Mouse (Mus musculus) limb, embryonic 15.5 days (tissue): ENCODE measurements around the gene Cemip. TPM values are rescaled to one million over a fixed set of nuclear protein-coding genes. Genes with fewer than 3 reads are reported as not detected.
"Not testable (repeated sequence)": the region's sequence is repeated elsewhere in the genome, so short reads cannot be mapped to it uniquely, and the experiment has no call there.

Experiments
- ATAC-seq: fragments of 200-750 bp; cut with Nextera tagmentation; 2 replicates; pipeline ENCODE4 v1.8.0; 2017; ENCODE audit warnings: low read depth, moderate TSS enrichment; ENCODE audit not compliant: insufficient number of reproducible peaks, low FRiP score, low TSS enrichment
- H3K27ac ChIP-seq: fragments of 300-500 bp; sonication (generic); 2 replicates; pipeline ENCODE4 v1.5.1; 2015; ENCODE audit warnings: moderate library complexity, mild to moderate bottlenecking, inconsistent platforms
- H3K27me3 ChIP-seq: fragments of 300-500 bp; sonication (generic); 2 replicates; pipeline ENCODE4 v1.6.1; 2015; ENCODE audit warnings: inconsistent platforms
- H3K36me3 ChIP-seq: fragments of 300-500 bp; sonication (generic); 2 replicates; pipeline ENCODE4 v1.6.1; 2015; ENCODE audit warnings: inconsistent platforms
- H3K4me1 ChIP-seq: fragments of 300-500 bp; sonication (generic); 2 replicates; pipeline ENCODE4 v1.6.1; 2015; ENCODE audit warnings: inconsistent platforms
- H3K4me2 ChIP-seq: fragments of 300-500 bp; sonication (generic); 2 replicates; pipeline ENCODE4 v1.6.1; 2015; ENCODE audit warnings: mild to moderate bottlenecking, inconsistent platforms
- H3K4me3 ChIP-seq: fragments of 300-500 bp; sonication (generic); 2 replicates; pipeline ENCODE4 v1.5.1; 2015; ENCODE audit warnings: mild to moderate bottlenecking, inconsistent platforms
- H3K9ac ChIP-seq: fragments of 300-500 bp; sonication (generic); 2 replicates; pipeline ENCODE4 v1.6.1; 2015; ENCODE audit warnings: inconsistent platforms
- H3K9me3 ChIP-seq: fragments of 300-500 bp; sonication (generic); 2 replicates; pipeline ENCODE4 v1.6.1; 2016; ENCODE audit warnings: inconsistent platforms
- WGBS: fragments of 180-500 bp; shearing (Covaris S2); methylation state at CpG from one replicate; pipeline ENCODE4 v1.1.7; 2015; 5-methylcytosine and 5-hydroxymethylcytosine counted together
- polyA plus RNA-seq: library from polyadenylated mRNA; unstranded; fragments of >200 nt; fragmentation: Nextera tagmentation; extraction: Ambion mirVana; gene quantifications from 2 replicates; pipeline ENCODE4 v1.2.1, GENCODE M21; 2015

Cemip gene
- polyA plus RNA-seq, 1 experiment from 2014 or later: 0.45 TPM

- no peaks in the 10 kb centered on the region for H3K9me3 ChIP-seq
- 93% methylated on average over 11 of the region's 11 CpGs for WGBS
These were observed 188.0 kb downstream of the Cemip start for GRCm38 (mm10) chr7:83898267-83898666.

GRCm38 (mm10) chr7:83896077-83896740, 190.1 kb downstream of the Cemip start:
- Histone ChIP-seq H3K27ac (no peak overlapping the region), H3K27me3 (no peaks in the 10 kb centered on the region), H3K4me2 (no peak overlapping the region), H3K9ac (no peak overlapping the region), H3K4me3 (no peak overlapping the region), H3K4me1 (peaks cover 19% of the 10 kb centered on the region), H3K9me3 (no peaks in the 10 kb centered on the region), H3K36me3 (peaks cover 52% of the 10 kb centered on the region)
- ATAC-seq: no peak
- WGBS: 88% methylated on average over 5 of the region's 5 CpGs

More at GRCm38 (mm10) chr7:83898267-83898666, 188.0 kb downstream of the Cemip start:
- Histone ChIP-seq H3K4me1 (peaks cover 7% of the 10 kb centered on the region), H3K27me3 (no peaks in the 10 kb centered on the region), H3K36me3 (peaks cover 59% of the 10 kb centered on the region), H3K4me2 (no peak overlapping the region), H3K4me3 (no peak overlapping the region), H3K27ac (no peak overlapping the region), H3K9ac (no peak overlapping the region)
- no peak for ATAC-seq

- Histone ChIP-seq H3K4me2 (no peak overlapping the region), H3K36me3 (peaks cover 34% of the 10 kb centered on the region), H3K4me3 (no peak overlapping the region), H3K4me1 (peaks cover 19% of the 10 kb centered on the region), H3K9me3 (no peaks in the 10 kb centered on the region), H3K9ac (no peak overlapping the region), H3K27ac (no peak overlapping the region), H3K27me3 (no peaks in the 10 kb centered on the region)
- ATAC-seq: no peak
- WGBS: 93% methylated on average over 1 of the region's 1 CpGs
These were observed 192.0 kb downstream of the Cemip start for GRCm38 (mm10) chr7:83894348-83894747.

- H3K4me2 ChIP-seq: peak overlapping the region; percentile 70
- H3K4me3 ChIP-seq: peak overlapping the region; percentile 80
- peak overlapping the region; percentile 63 for H3K9ac ChIP-seq
- peak overlapping the region; percentile 92 for H3K27ac ChIP-seq
- H3K36me3 ChIP-seq: peaks cover 14% of the 10 kb centered on the region
- no peaks in the 10 kb centered on the region for H3K27me3 ChIP-seq
- 0% methylated on average over 21 of the region's 21 CpGs for WGBS
- H3K4me1 ChIP-seq: peaks cover 19% of the 10 kb centered on the region
- no peaks in the 10 kb centered on the region for H3K9me3 ChIP-seq
- ATAC-seq: no peak; the same call in 1 of the 2 replicates
These were observed 194.0 kb downstream of the Cemip start for GRCm38 (mm10) chr7:83892333-83892669.

- H3K4me3 ChIP-seq: peak overlapping the region; percentile 80
- peaks cover 19% of the 10 kb centered on the region for H3K4me1 ChIP-seq
- H3K4me2 ChIP-seq: peak overlapping the region; percentile 70
- peak; percentile 97 for ATAC-seq
- H3K27me3 ChIP-seq: no peaks in the 10 kb centered on the region
- no peaks in the 10 kb centered on the region for H3K9me3 ChIP-seq
- 3% methylated on average over 44 of the region's 44 CpGs for WGBS
- peak overlapping the region; percentile 92 for H3K27ac ChIP-seq
- H3K36me3 ChIP-seq: peaks cover 11% of the 10 kb centered on the region
- H3K9ac ChIP-seq: peak overlapping the region; percentile 63
These were observed 194.6 kb downstream of the Cemip start for GRCm38 (mm10) chr7:83891433-83892332.

GRCm38 (mm10) chr7:83889946-83890345, 196.4 kb downstream of the Cemip start:
- H3K4me1 ChIP-seq: peaks cover 23% of the 10 kb centered on the region
- H3K27me3 ChIP-seq, H3K9me3 ChIP-seq, ATAC-seq, H3K36me3 ChIP-seq, H3K27ac ChIP-seq, H3K4me2 ChIP-seq, H3K4me3 ChIP-seq, H3K9ac ChIP-seq: not testable (repeated sequence)
- 84% methylated on average over 5 of the region's 5 CpGs for WGBS

GRCm38 (mm10) chr7:83889383-83889782, 196.9 kb downstream of the Cemip start:
- Histone ChIP-seq H3K36me3 (no peaks in the 10 kb centered on the region), H3K4me2 (no peak overlapping the region), H3K9ac (no peak overlapping the region), H3K27ac (no peak overlapping the region), H3K4me1 (peaks cover 29% of the 10 kb centered on the region), H3K4me3 (no peak overlapping the region), H3K9me3 (no peaks in the 10 kb centered on the region), H3K27me3 (no peaks in the 10 kb centered on the region)
- ATAC-seq: no peak
- WGBS: 55% methylated on average over 3 of the region's 3 CpGs

GRCm38 (mm10) chr7:83886366-83887129, 199.8 kb downstream of the Cemip start:
- Histone ChIP-seq H3K9me3 (no peaks in the 10 kb centered on the region), H3K4me1 (peaks cover 27% of the 10 kb centered on the region), H3K27me3 (no peaks in the 10 kb centered on the region), H3K4me3 (no peak overlapping the region), H3K4me2 (no peak overlapping the region), H3K9ac (no peak overlapping the region), H3K36me3 (peaks cover 4% of the 10 kb centered on the region; the same call in 1 of the 2 replicates), H3K27ac (no peak overlapping the region)
- no peak for ATAC-seq
- WGBS: 95% methylated on average over 6 of the region's 6 CpGs

GRCm38 (mm10) chr7:83885835-83886234, 200.5 kb downstream of the Cemip start:
- Histone ChIP-seq H3K36me3 (peaks cover 4% of the 10 kb centered on the region; the same call in 1 of the 2 replicates), H3K4me1 (peaks cover 32% of the 10 kb centered on the region), H3K9ac (no peak overlapping the region), H3K9me3 (no peaks in the 10 kb centered on the region), H3K4me3 (no peak overlapping the region), H3K4me2 (no peak overlapping the region), H3K27me3 (no peaks in the 10 kb centered on the region), H3K27ac (no peak overlapping the region)
- WGBS: 94% methylated on average over 4 of the region's 4 CpGs
- ATAC-seq: no peak

GRCm38 (mm10) chr7:83884921-83885532, 201.3 kb downstream of the Cemip start:
- H3K9me3 ChIP-seq: no peaks in the 10 kb centered on the region
- H3K27me3 ChIP-seq: no peaks in the 10 kb centered on the region
- 40% methylated on average over 6 of the region's 6 CpGs for WGBS
- ATAC-seq: no peak
- H3K4me3 ChIP-seq: peak overlapping the region; percentile 71
- H3K36me3 ChIP-seq: peaks cover 4% of the 10 kb centered on the region; the same call in 1 of the 2 replicates
- H3K27ac ChIP-seq: peak overlapping the region; percentile 93
- peak overlapping the region; percentile 81 for H3K9ac ChIP-seq
- H3K4me1 ChIP-seq: peaks cover 36% of the 10 kb centered on the region
- peak overlapping the region; percentile 96 for H3K4me2 ChIP-seq

- Histone ChIP-seq H3K36me3 (peaks cover 4% of the 10 kb centered on the region; the same call in 1 of the 2 replicates), H3K4me2 (peak within 1 kb of the TSS; percentile 96), H3K9ac (peak within 1 kb of the TSS; percentile 81), H3K4me1 (peaks cover 36% of the 10 kb centered on the region), H3K4me3 (peak within 1 kb of the TSS; percentile 71), H3K27ac (peak within 1 kb of the TSS; percentile 93), H3K27me3 (no peaks in the 10 kb centered on the region), H3K9me3 (no peaks in the 10 kb centered on the region)
- WGBS: under 1% methylated on average over 67 of the region's 69 CpGs
- peak; percentile 79 for ATAC-seq
These were observed 202.2 kb downstream of the Cemip start, which contains the start of the genes Tlnrd1 and Mesd for GRCm38 (mm10) chr7:83884021-83884658. Gene Tlnrd1, minus strand, starts transcription at chr7:83884305. Gene Mesd, plus strand, starts transcription at chr7:83884466.
